Mouse (Mus musculus) embryo, embryonic 11.5 days (tissue): ENCODE results near the gene Galnt18.

ENCODE experiments used
- DNase-seq: peaks from one replicate; pipeline ENCODE4 v3.0.0-alpha.2; 2012; ENCODE audit warnings: low read depth, low spot score

Galnt18 gene

GRCm38 (mm10) chr7:111486811-111487333, 292.9 kb downstream of the Galnt18 start:
- DNase-seq: no peak

GRCm38 (mm10) chr7:111483896-111484295, 295.9 kb downstream of the Galnt18 start:
- DNase-seq: no peak

GRCm38 (mm10) chr7:111483321-111483720, 296.5 kb downstream of the Galnt18 start:
- no peak for DNase-seq

GRCm38 (mm10) chr7:111467715-111468114, 312.1 kb downstream of the Galnt18 start:
- no peak for DNase-seq

GRCm38 (mm10) chr7:111466720-111467119, 313.1 kb downstream of the Galnt18 start:
- DNase-seq: no peak

GRCm38 (mm10) chr7:111466121-111466520, 313.7 kb downstream of the Galnt18 start:
- no peak for DNase-seq

GRCm38 (mm10) chr7:111459716-111460115, 320.1 kb downstream of the Galnt18 start:
- no peak for DNase-seq

GRCm38 (mm10) chr7:111456007-111456406, 323.8 kb downstream of the Galnt18 start:
- no peak for DNase-seq

- DNase-seq: no peak
Observed at GRCm38 (mm10) chr7:111455541-111455940, 324.2 kb downstream of the Galnt18 start.

GRCm38 (mm10) chr7:111452000-111452399, 327.8 kb downstream of the Galnt18 start:
- no peak for DNase-seq

- no peak for DNase-seq
Observed at GRCm38 (mm10) chr7:111450286-111451095, 329.3 kb downstream of the Galnt18 start.

- no peak for DNase-seq
Observed at GRCm38 (mm10) chr7:111433173-111433572, 346.6 kb downstream of the Galnt18 start.

- no peak for DNase-seq
Observed at GRCm38 (mm10) chr7:111427392-111427791, 352.4 kb downstream of the Galnt18 start.
